Mouse (Mus musculus): ENCODE data around the gene Krtap5-1. TPM values are rescaled to one million over a fixed set of nuclear protein-coding genes. Genes with fewer than 3 reads are reported as not detected.
"Not testable (repeated sequence)": the region's sequence is repeated elsewhere in the genome, so short reads cannot be mapped to it uniquely, and the experiment has no call there.

Gene Krtap5-1
- total and polyA plus RNA-seq, 2 experiments from 2014 or later = not detected

DNA sequence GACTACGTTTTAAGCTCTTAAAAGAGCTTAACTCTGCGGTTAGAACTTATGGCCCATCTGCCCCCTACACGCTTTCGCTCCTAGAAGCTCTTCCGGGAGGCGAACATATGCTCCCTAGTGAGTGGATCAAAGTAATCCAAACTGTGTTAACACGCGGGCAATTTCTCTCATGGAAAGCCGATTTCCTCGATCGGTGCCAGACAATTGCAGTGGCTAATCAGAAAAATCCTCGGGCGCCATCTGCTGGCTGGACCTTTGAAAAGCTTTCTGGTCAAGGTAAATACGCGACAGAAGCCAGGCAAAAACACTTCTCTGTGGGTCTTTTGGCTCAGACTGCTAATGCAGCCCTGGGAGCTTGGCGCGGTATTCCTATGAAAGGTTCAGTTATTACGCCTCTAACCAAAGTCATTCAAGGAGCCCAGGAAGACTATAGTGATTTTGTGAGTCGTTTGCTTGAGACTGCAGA, 12.3 kb downstream of the Krtap5-1 start:
- TF ChIP-seq CTCF (IDR thresholded peaks at IDR 0.05) = peak; percentile 90
- Histone ChIP-seq H3K4me1 (ENCODE audit: insufficient read depth, low read length) (no peaks in the 10 kb centered on the region), H3K9me3 (ENCODE audit: low read length) (no peaks in the 10 kb centered on the region), H3K27ac (ENCODE audit: low read depth, low read length) (peak overlapping the region; percentile 64), H3K4me3 (ENCODE audit: low read depth, low read length) (peak overlapping the region; percentile 56), H3K4me2 (ENCODE audit: low read depth, low read length, poor library complexity, severe bottlenecking) (peak overlapping the region; percentile 70), H3K9ac (replicated peaks; ENCODE audit: low read length, poor library complexity, severe bottlenecking) (peak overlapping the region; percentile 34), H3K27me3 (ENCODE audit: insufficient read depth, low read length) (no peaks in the 10 kb centered on the region), H3K36me3 (ENCODE audit: insufficient read depth, low read length) (no peaks in the 10 kb centered on the region)
- WGBS = under 1% methylated on average over 19 of the region's 19 CpGs
- ATAC-seq (ENCODE audit: low FRiP score) (peak; percentile 83), DNase-seq (ENCODE audit: low spot score) (peak; percentile 98)

GRCm38 (mm10) chr7:142284023-142284591, 12.8 kb downstream of the Krtap5-1 start:
- Histone ChIP-seq H3K36me3 (ENCODE audit: insufficient read depth, low read length) (no peaks in the 10 kb centered on the region), H3K27me3 (ENCODE audit: insufficient read depth, low read length) (no peaks in the 10 kb centered on the region), H3K4me3 (ENCODE audit: low read depth, low read length) (peak overlapping the region; percentile 56), H3K9ac (replicated peaks; ENCODE audit: low read length, poor library complexity, severe bottlenecking) (peak overlapping the region; percentile 34), H3K9me3 (ENCODE audit: low read length) (no peaks in the 10 kb centered on the region), H3K27ac (ENCODE audit: low read depth, low read length) (no peak overlapping the region), H3K4me1 (ENCODE audit: insufficient read depth, low read length) (no peaks in the 10 kb centered on the region), H3K4me2 (ENCODE audit: low read depth, low read length, poor library complexity, severe bottlenecking) (peak overlapping the region; percentile 70)
- WGBS = under 1% methylated on average over 38 of the region's 38 CpGs
- peak; percentile 37 for TF ChIP-seq CTCF (IDR thresholded peaks at IDR 0.05)
- peak; percentile 62; the same call in 1 of the 2 replicates for ATAC-seq (ENCODE audit: low FRiP score)
- DNase-seq (ENCODE audit: low spot score) = peak; percentile 63

DNA sequence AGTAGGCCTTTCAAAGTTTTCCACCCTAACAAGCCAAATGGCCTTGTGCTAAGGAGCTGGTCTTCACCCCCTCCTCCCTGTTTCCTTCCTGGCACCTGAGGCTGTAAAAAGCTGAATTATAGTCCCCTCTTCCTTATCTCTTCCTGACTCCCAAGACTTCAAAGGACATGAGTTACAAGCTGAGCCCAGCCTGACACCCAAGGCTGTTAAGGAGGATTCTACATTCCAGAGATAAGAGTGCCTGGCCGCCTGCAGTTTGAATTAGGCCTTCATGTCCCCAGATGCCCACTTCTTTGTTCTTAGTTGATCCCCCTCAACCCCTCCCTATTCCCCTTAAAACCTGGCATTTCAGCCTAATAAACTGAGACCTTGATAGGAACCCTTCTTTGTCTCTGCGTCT, 14.1 kb downstream of the Krtap5-1 start:
- H3K9me3 ChIP-seq (ENCODE audit: low read length); ATAC-seq (ENCODE audit: low FRiP score); H3K36me3 ChIP-seq (ENCODE audit: insufficient read depth, low read length); H3K9ac ChIP-seq (replicated peaks; ENCODE audit: low read length, poor library complexity, severe bottlenecking); H3K27me3 ChIP-seq (ENCODE audit: insufficient read depth, low read length); H3K4me1 ChIP-seq (ENCODE audit: insufficient read depth, low read length); H3K4me3 ChIP-seq (ENCODE audit: low read depth, low read length); H3K27ac ChIP-seq (ENCODE audit: low read depth, low read length); DNase-seq (ENCODE audit: low spot score); H3K4me2 ChIP-seq (ENCODE audit: low read depth, low read length, poor library complexity, severe bottlenecking): not testable (repeated sequence)
- 14% methylated on average over 2 of the region's 2 CpGs for WGBS

- not testable (repeated sequence) for ATAC-seq (ENCODE audit: low FRiP score); H3K4me1 ChIP-seq (ENCODE audit: insufficient read depth, low read length); H3K9ac ChIP-seq (replicated peaks; ENCODE audit: low read length, poor library complexity, severe bottlenecking); DNase-seq (ENCODE audit: low spot score); H3K27ac ChIP-seq (ENCODE audit: low read depth, low read length); H3K4me2 ChIP-seq (ENCODE audit: low read depth, low read length, poor library complexity, severe bottlenecking); H3K27me3 ChIP-seq (ENCODE audit: insufficient read depth, low read length); H3K9me3 ChIP-seq (ENCODE audit: low read length); H3K4me3 ChIP-seq (ENCODE audit: low read depth, low read length); H3K36me3 ChIP-seq (ENCODE audit: insufficient read depth, low read length)
- WGBS = 83% methylated on average over 1 of the region's 1 CpGs
- TF ChIP-seq CTCF (IDR thresholded peaks at IDR 0.05) = peak; percentile 40; the same call in 1 of the 2 replicates
Observed at GRCm38 (mm10) chr7:142279291-142279690, 17.6 kb downstream of the Krtap5-1 start.

DNA sequence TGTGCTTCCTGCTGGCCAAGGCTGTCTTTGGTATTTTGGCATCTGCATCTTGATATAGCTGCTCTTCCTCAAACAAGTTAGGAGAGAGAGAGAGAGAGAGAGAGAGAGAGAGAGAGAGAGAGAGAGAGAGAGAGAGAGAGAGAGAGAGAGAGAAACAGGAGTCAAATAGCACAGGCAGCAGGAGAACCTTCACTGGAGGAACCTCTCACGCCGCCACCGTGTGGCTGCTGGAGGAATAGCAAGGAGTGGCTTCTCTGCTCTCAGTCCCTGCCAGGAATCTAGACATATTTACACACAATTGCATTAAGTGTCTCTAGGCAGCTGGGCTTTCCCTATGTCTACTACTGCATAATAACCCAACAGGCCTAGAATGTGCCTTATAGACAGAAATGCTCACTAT, 18.7 kb downstream of the Krtap5-1 start:
- WGBS = 0% methylated on average over 3 of the region's 3 CpGs

DNA sequence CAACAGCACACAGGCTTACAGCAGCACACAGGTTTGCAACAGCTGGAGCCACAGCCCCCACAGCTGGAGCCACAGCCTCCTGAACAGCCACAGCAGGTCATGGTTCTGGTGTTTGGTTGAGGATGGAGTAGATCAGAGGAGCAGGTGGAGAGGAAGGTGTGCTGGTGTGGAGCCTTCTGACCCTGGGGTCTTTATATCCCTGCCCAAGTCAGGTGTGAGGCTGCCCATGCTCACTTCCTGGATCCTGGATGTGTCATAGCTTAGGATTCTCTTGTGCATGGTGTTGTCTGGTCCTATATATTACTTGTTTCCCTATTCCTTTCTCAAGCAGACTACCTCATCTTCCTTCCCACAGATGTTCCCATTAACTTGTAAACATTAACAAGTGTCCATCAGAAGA, 22.7 kb downstream of the Krtap5-1 start, which contains the start of gene Gm4559:
Gm4559 (minus strand) TSS at position 101 of the 400 bp plus-strand sequence.
- H3K4me2 ChIP-seq (ENCODE audit: low read depth, low read length, poor library complexity, severe bottlenecking); H3K4me1 ChIP-seq (ENCODE audit: insufficient read depth, low read length); H3K36me3 ChIP-seq (ENCODE audit: insufficient read depth, low read length); H3K27me3 ChIP-seq (ENCODE audit: insufficient read depth, low read length); H3K27ac ChIP-seq (ENCODE audit: low read depth, low read length); H3K9ac ChIP-seq (replicated peaks; ENCODE audit: low read length, poor library complexity, severe bottlenecking); H3K9me3 ChIP-seq (ENCODE audit: low read length); H3K4me3 ChIP-seq (ENCODE audit: low read depth, low read length); DNase-seq (ENCODE audit: low spot score); ATAC-seq (ENCODE audit: low FRiP score): not testable (repeated sequence)

More for the DNA sequence above, 18.7 kb downstream of the Krtap5-1 start:
- H3K27me3 ChIP-seq (ENCODE audit: insufficient read depth, low read length); H3K36me3 ChIP-seq (ENCODE audit: insufficient read depth, low read length); H3K9ac ChIP-seq (replicated peaks; ENCODE audit: low read length, poor library complexity, severe bottlenecking); H3K4me3 ChIP-seq (ENCODE audit: low read depth, low read length); ATAC-seq (ENCODE audit: low FRiP score); H3K27ac ChIP-seq (ENCODE audit: low read depth, low read length); H3K9me3 ChIP-seq (ENCODE audit: low read length); H3K4me1 ChIP-seq (ENCODE audit: insufficient read depth, low read length); H3K4me2 ChIP-seq (ENCODE audit: low read depth, low read length, poor library complexity, severe bottlenecking): not testable (repeated sequence)
- peak; percentile 81 for DNase-seq (ENCODE audit: low spot score)
- peak; percentile 77 for TF ChIP-seq CTCF (IDR thresholded peaks at IDR 0.05)

- WGBS = 81% methylated on average over 1 of the region's 1 CpGs
- not testable (repeated sequence) for H3K27me3 ChIP-seq (ENCODE audit: insufficient read depth, low read length); H3K9me3 ChIP-seq (ENCODE audit: low read length); H3K4me2 ChIP-seq (ENCODE audit: low read depth, low read length, poor library complexity, severe bottlenecking); ATAC-seq (ENCODE audit: low FRiP score); DNase-seq (ENCODE audit: low spot score); H3K27ac ChIP-seq (ENCODE audit: low read depth, low read length); H3K9ac ChIP-seq (replicated peaks; ENCODE audit: low read length, poor library complexity, severe bottlenecking); H3K4me3 ChIP-seq (ENCODE audit: low read depth, low read length); H3K4me1 ChIP-seq (ENCODE audit: insufficient read depth, low read length); H3K36me3 ChIP-seq (ENCODE audit: insufficient read depth, low read length)
Observed at GRCm38 (mm10) chr7:142258254-142258653, 38.7 kb downstream of the Krtap5-1 start, which contains the start of gene Gm2431. Gm2431 (minus strand) TSS chr7:142258354.

All from midbrain, postnatal 0 days (tissue).